In the genomic region with DNA sequence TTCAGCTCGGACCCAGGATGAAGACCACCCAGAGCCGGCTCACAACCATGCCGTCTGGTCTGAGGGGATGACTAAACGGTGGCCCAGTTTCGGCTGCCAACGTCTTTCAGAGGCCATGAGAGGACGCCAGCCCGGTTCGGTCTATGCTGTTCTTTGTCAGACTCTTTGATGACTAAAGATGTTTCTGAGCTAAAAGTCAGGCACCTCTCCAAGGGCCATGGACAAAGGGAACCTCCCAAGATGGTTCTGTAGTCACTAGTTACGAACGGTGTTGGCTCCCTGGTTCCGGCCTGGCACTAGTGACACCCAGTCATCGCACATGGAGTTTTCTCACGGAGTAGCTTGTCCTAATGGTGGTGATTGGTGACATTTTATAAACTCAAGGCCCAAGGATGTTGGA, we compare ENCODE assay signal across 14 mouse cellular contexts.
DNase-seq lines count a peak whose midpoint lies in the region; ATAC-seq and TF ChIP-seq lines count a peak whose summit lies in the region.
"Had no signal": no experiment of that assay in that cellular context is flagged by ENCODE, and none has a peak within 500 bp of the region (broad histone marks: within the 10 kb centered on the region; RNA-seq: fewer than 3 reads in every experiment).

No protein-coding gene starts in this region.

- 84% methylated on average over 14 of the region's 14 CpGs for whole genome bisulfite sequencing in forebrain, embryonic 10.5 days
- WGBS in hindbrain, embryonic 13.5 days: 78% methylated on average over 14 of the region's 14 CpGs
- WGBS in midbrain, postnatal 0 days: 54% methylated on average over 14 of the region's 14 CpGs

- no peaks in the 10 kb centered on the region for H3K36me3 ChIP-seq in forebrain, embryonic 10.5 days (replicated peaks)
- no peaks in the 10 kb centered on the region for H3K36me3 ChIP-seq in hindbrain, embryonic 13.5 days
- no peaks in the 10 kb centered on the region for H3K36me3 ChIP-seq in midbrain, postnatal 0 days (ENCODE audit: insufficient read depth, low read length)
- H3K36me3 ChIP-seq: heart, embryonic 13.5 days; kidney, embryonic 15.5 days; stomach, embryonic 15.5 days had no signal

- peak overlapping the region; percentile 61; the same call in 1 of the 2 replicates for H3K9ac ChIP-seq in hindbrain, embryonic 13.5 days
- no peak overlapping the region; the same call in 1 of the 2 replicates for H3K9ac ChIP-seq in midbrain, postnatal 0 days (replicated peaks; ENCODE audit: low read length, poor library complexity, severe bottlenecking)
- H3K9ac ChIP-seq: heart, embryonic 13.5 days; kidney, embryonic 15.5 days; stomach, embryonic 15.5 days had no signal

- ATAC-seq in hindbrain, embryonic 13.5 days (ENCODE audit: low FRiP score): no peak
- ATAC-seq in midbrain, postnatal 0 days (ENCODE audit: low FRiP score): peak; percentile 14
- no peak for ATAC-seq in erythroblast, adult 5-6 weeks (replicated peaks; ENCODE audit: low FRiP score, poor library complexity, severe bottlenecking)

- H3K4me1 ChIP-seq in forebrain, embryonic 10.5 days: peaks cover 62% of the 10 kb centered on the region
- peaks cover 69% of the 10 kb centered on the region for H3K4me1 ChIP-seq in hindbrain, embryonic 13.5 days (replicated peaks)
- peaks cover 37% of the 10 kb centered on the region for H3K4me1 ChIP-seq in midbrain, postnatal 0 days (ENCODE audit: insufficient read depth, low read length)

- H3K27me3 ChIP-seq in forebrain, embryonic 10.5 days (ENCODE audit: poor library complexity, severe bottlenecking): no peaks in the 10 kb centered on the region
- no peaks in the 10 kb centered on the region for H3K27me3 ChIP-seq in hindbrain, embryonic 13.5 days
- no peaks in the 10 kb centered on the region for H3K27me3 ChIP-seq in midbrain, postnatal 0 days (ENCODE audit: insufficient read depth, low read length)
- H3K27me3 ChIP-seq: CH12.LX; heart, embryonic 13.5 days; kidney, embryonic 15.5 days; stomach, embryonic 15.5 days had no signal

- no peak overlapping the region for H3K4me2 ChIP-seq in hindbrain, embryonic 13.5 days
- H3K4me2 ChIP-seq in midbrain, postnatal 0 days (ENCODE audit: low read depth, low read length, poor library complexity, severe bottlenecking): no peak overlapping the region
- H3K4me2 ChIP-seq: kidney, embryonic 15.5 days; stomach, embryonic 15.5 days had no signal

- no peak overlapping the region for H3K4me3 ChIP-seq in forebrain, embryonic 10.5 days
- no peak overlapping the region for H3K4me3 ChIP-seq in hindbrain, embryonic 13.5 days
- H3K4me3 ChIP-seq in midbrain, postnatal 0 days (ENCODE audit: low read depth, low read length): no peak overlapping the region
- H3K4me3 ChIP-seq: heart, embryonic 13.5 days; kidney, embryonic 15.5 days; stomach, embryonic 15.5 days had no signal

- H3K27ac ChIP-seq in forebrain, embryonic 10.5 days: peak overlapping the region; percentile 65
- peak overlapping the region; percentile 94 for H3K27ac ChIP-seq in hindbrain, embryonic 13.5 days
- peak overlapping the region; percentile 92 for H3K27ac ChIP-seq in midbrain, postnatal 0 days (ENCODE audit: low read depth, low read length)
- H3K27ac ChIP-seq: heart, embryonic 13.5 days; stomach, embryonic 15.5 days had no signal

- TF ChIP-seq CTCF in midbrain, postnatal 0 days (IDR thresholded peaks at IDR 0.05): no peak

- no peaks in the 10 kb centered on the region for H3K9me3 ChIP-seq in forebrain, embryonic 10.5 days
- no peaks in the 10 kb centered on the region for H3K9me3 ChIP-seq in hindbrain, embryonic 13.5 days
- H3K9me3 ChIP-seq in midbrain, postnatal 0 days (ENCODE audit: low read length): no peaks in the 10 kb centered on the region
- H3K9me3 ChIP-seq: heart, embryonic 13.5 days; kidney, embryonic 15.5 days; stomach, embryonic 15.5 days had no signal

- peak; percentile 38 for DNase-seq in layer of hippocampus, adult 11-12 months (ENCODE audit: low spot score)
- DNase-seq in layer of hippocampus, adult 8-10 months (ENCODE audit: low spot score in 2 of 2): no peak
- no peak for DNase-seq in forebrain, embryonic 10.5 days (ENCODE audit: extremely low spot score, low spot score)
- DNase-seq in midbrain, postnatal 0 days (ENCODE audit: low spot score): peak; percentile 61
- DNase-seq in urinary bladder, postnatal 14 days (ENCODE audit: low spot score): no peak
- no peak for DNase-seq in liver
- DNase-seq: lung, adult 18-20 months; right cerebral cortex, adult 18-20 months had no signal

Comparison
In these comparisons a context has a peak if more than half of its experiments do, and no peak if none do; other contexts are left out.
1. DNase-seq: peak in layer of hippocampus, adult 11-12 months (single experiment) and midbrain, postnatal 0 days (single experiment); none in layer of hippocampus, adult 8-10 months (0 of 2), forebrain, embryonic 10.5 days (single experiment), urinary bladder, postnatal 14 days (single experiment) and liver (single experiment).
2. Peak in every context shown above with its lines, with median percentiles within 50 percentile points of each other: H3K27ac ChIP-seq.